Mouse (Mus musculus) intestine, embryonic 15.5 days (tissue): ENCODE measurements around the gene Ncoa5. TPM values are rescaled to one million over a fixed set of nuclear protein-coding genes. Genes with fewer than 3 reads are reported as not detected.
A peak's percentile ranks its signal among the peaks of the same experiment; 100 is the strongest.

ENCODE experiments used
- ATAC-seq: fragments of 200-750 bp; cut with Nextera tagmentation; 2 replicates; pipeline ENCODE4 v1.8.0; 2017; ENCODE audit warnings: moderate TSS enrichment, moderate library complexity
- H3K27ac ChIP-seq: fragments of 300-500 bp; sonication (generic); 2 replicates; pipeline ENCODE4 v1.5.1; 2015; ENCODE audit warnings: mild to moderate bottlenecking, inconsistent platforms
- H3K27me3 ChIP-seq: fragments of 300-500 bp; sonication (generic); replicated peaks from 2 replicates; pipeline ENCODE4 v1.6.1; 2015; ENCODE audit warnings: inconsistent platforms
- H3K36me3 ChIP-seq: fragments of 300-500 bp; sonication (generic); 2 replicates; pipeline ENCODE4 v1.6.1; 2015; ENCODE audit warnings: inconsistent platforms
- H3K4me1 ChIP-seq: fragments of 300-500 bp; sonication (generic); replicated peaks from 2 replicates; pipeline ENCODE4 v1.6.1; 2015; ENCODE audit warnings: inconsistent platforms
- H3K4me2 ChIP-seq: fragments of 300-500 bp; sonication (generic); replicated peaks from 2 replicates; pipeline ENCODE4 v1.6.1; 2015; ENCODE audit warnings: mild to moderate bottlenecking, inconsistent platforms
- H3K4me3 ChIP-seq: fragments of 300-500 bp; sonication (generic); replicated peaks from 2 replicates; pipeline ENCODE4 v1.5.1; 2015; ENCODE audit warnings: inconsistent platforms
- H3K9ac ChIP-seq: fragments of 300-500 bp; sonication (generic); 2 replicates; pipeline ENCODE4 v1.6.1; 2015; ENCODE audit warnings: inconsistent platforms
- H3K9me3 ChIP-seq: fragments of 300-500 bp; sonication (generic); 2 replicates; pipeline ENCODE4 v1.6.1; 2016; ENCODE audit warnings: inconsistent platforms
- WGBS: fragments of 180-500 bp; shearing (Covaris S2); methylation state at CpG from one replicate; pipeline ENCODE4 v1.1.7; 2015; 5-methylcytosine and 5-hydroxymethylcytosine counted together
- polyA plus RNA-seq: library from polyadenylated mRNA; unstranded; fragments of >200 nt; fragmentation: Nextera tagmentation; extraction: Ambion mirVana; gene quantifications from 2 replicates; pipeline ENCODE4 v1.2.1, GENCODE M21; 2015

Gene Ncoa5
- polyA plus RNA-seq, 1 experiment from 2014 or later = 48.8 TPM

GRCm38 (mm10) chr2:165061638-165062433 lies 27.2 kb upstream of the Ncoa5 start:
- Histone ChIP-seq H3K9me3 (no peaks in the 10 kb centered on the region), H3K9ac (no peak overlapping the region), H3K27ac (peak overlapping the region; percentile 51; the same call in 1 of the 2 replicates), H3K4me2 (no peak overlapping the region), H3K4me3 (no peak overlapping the region), H3K4me1 (peaks cover 8% of the 10 kb centered on the region; the same call in 1 of the 2 replicates), H3K27me3 (0 out of 2 replicates have a peak, but pooled peaks cover under 1% of the 10 kb centered on the region), H3K36me3 (no peaks in the 10 kb centered on the region)
- 0 out of 2 replicates have a peak, but pooled peaks have one; percentile 43 for ATAC-seq
- 45% methylated on average over 16 of the region's 16 CpGs for WGBS

DNA sequence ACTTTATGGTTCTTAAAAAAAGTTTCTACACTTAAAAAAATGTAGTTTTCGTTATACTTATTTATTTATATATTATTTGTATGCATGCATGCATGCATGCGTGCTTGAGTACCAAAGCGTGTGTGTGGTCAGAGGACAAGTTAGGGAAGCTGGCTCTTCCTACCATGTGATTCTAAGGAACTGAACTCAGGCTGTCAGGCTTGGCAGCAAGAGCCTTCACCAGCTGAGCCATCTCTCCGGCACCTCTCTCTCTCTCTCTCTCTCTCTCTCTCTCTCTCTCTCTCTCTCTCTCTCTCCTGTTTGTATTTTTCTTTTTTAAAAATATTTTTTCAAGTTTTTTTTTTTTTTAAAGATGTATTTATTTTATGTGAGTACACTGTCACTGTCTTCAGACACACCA lies 25.3 kb upstream of the Ncoa5 start:
- Histone ChIP-seq H3K4me2 (no peak overlapping the region), H3K9me3 (no peaks in the 10 kb centered on the region), H3K9ac (no peak overlapping the region), H3K27me3 (0 out of 2 replicates have a peak, but pooled peaks cover 7% of the 10 kb centered on the region), H3K36me3 (no peaks in the 10 kb centered on the region), H3K4me3 (no peak overlapping the region), H3K27ac (no peak overlapping the region), H3K4me1 (peaks cover 23% of the 10 kb centered on the region)
- no peak for ATAC-seq
- 88% methylated on average over 4 of the region's 4 CpGs for WGBS

DNA sequence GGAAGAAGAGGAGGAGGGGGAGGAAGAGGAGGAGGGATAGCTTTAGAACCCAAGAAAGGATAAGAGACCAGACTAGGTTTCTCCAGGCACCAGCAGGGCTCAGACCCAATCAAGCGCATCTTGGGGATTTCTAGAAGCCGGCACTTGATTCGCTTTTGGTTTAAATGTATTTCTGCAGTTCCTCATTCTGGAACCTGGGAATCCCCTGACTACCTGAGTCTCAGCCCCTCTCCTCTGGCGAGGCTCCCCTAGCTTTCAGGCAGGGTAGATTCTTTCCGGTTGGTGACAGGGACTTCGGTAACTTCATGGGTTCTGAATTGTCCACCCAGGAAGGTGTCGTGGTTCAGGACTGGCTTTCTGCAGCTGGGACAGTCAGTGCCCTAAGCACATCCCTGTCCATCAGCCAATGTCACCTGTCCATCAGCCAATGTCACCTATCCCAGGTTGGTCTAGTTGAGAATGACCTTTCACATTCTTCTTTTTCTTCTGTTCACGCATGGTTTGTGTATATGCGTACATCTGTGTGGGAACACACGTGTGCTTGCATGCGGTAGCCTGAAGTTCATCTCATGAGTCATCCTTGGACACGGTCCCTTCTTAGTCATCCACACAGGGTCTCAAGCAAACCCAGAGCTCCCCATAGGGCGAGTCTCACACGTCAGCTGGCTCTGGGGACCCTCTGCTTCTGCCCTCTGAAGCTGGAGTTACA lies 21.9 kb upstream of the Ncoa5 start:
- Histone ChIP-seq H3K27me3 (peaks cover 7% of the 10 kb centered on the region; the same call in 1 of the 2 replicates), H3K27ac (no peak overlapping the region), H3K36me3 (no peaks in the 10 kb centered on the region), H3K9ac (no peak overlapping the region), H3K4me3 (no peak overlapping the region), H3K4me1 (peaks cover 19% of the 10 kb centered on the region), H3K9me3 (no peaks in the 10 kb centered on the region), H3K4me2 (peak overlapping the region; percentile 68)
- WGBS = 78% methylated on average over 14 of the region's 14 CpGs
- no peak for ATAC-seq

DNA sequence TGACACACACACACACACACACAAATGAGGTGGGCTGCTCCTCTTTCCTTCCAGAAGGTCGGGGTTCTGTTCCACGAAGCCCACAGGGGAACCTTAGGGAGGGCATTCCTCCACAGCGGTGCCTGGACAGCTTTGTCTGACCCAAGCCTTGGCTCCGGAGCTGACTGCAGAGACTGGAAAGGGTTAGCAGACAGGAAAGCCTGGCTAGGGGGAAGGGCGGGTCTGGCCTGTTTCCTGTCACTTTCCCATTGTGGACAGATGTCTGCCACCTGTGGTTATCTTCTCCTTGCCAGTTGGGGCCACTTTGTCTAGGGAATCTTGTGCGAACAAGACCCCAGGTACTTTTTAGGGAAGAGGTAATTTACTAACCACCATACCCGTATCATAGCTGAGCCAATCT lies 21.2 kb upstream of the Ncoa5 start:
- H3K9me3 ChIP-seq = no peaks in the 10 kb centered on the region
- peak overlapping the region; percentile 68 for H3K4me2 ChIP-seq
- no peaks in the 10 kb centered on the region for H3K36me3 ChIP-seq
- H3K4me3 ChIP-seq = peak overlapping the region; percentile 39
- 5% methylated on average over 7 of the region's 7 CpGs for WGBS
- peak; percentile 77 for ATAC-seq
- peak overlapping the region; percentile 18 for H3K9ac ChIP-seq
- H3K27ac ChIP-seq = peak overlapping the region; percentile 14; the same call in 1 of the 2 replicates
- H3K4me1 ChIP-seq = peaks cover 19% of the 10 kb centered on the region
- peaks cover 7% of the 10 kb centered on the region; the same call in 1 of the 2 replicates for H3K27me3 ChIP-seq

DNA sequence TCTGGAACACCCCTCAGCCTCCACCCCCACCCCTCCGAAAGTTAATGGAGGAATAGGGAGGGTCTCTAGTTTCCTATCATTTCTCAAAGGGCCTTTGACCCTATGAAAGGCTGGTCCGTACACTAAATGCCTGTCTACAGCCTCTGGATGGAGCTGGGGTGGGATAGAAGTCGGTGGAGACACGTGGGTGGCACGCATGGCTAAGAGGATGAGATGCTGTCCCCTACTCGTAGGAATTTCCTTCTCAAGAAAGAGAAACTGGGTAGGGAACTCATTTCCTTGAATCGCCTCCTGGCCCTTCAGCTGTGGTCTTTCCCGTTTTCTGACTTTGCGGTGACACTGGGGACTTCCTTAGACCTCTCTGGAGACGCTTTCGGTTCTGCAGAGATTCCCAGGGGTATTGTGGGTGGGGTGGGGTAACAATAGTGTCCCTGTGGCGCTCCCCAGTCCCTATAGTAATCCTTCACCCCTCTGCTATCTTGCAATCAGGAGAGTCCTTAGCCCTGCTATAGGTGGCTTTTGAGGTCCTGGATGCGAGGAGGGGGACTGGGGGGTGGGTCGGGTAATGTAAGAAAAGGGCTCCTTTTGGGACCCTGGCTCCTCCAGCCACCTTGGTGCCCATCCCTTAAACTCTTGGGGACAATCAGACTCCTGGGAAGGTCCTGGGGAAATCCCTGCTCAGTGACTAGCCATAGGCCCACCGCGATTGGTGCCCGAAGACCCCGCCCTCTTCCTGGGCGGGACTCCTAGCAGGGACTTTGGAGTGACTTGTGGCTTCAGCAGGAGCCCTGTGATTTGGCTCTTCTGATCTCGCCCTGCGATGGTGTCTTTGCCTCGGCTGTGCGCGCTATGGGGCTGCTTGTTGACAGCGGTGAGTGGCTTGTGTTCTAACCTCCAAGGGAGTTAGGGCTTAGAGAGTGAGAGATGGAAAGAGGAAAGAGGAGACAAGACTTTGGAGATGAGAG lies 20.5 kb upstream of the Ncoa5 start, which contains the start of gene Cd40:
Gene Cd40, plus strand, starts transcription at position 740 of the 965 bp plus-strand sequence.
- Histone ChIP-seq H3K27me3 (peaks cover 7% of the 10 kb centered on the region; the same call in 1 of the 2 replicates), H3K27ac (peak within 1 kb of the TSS; percentile 14; the same call in 1 of the 2 replicates), H3K36me3 (no peaks in the 10 kb centered on the region), H3K4me3 (peak within 1 kb of the TSS; percentile 39), H3K9me3 (no peaks in the 10 kb centered on the region), H3K4me1 (peaks cover 19% of the 10 kb centered on the region), H3K9ac (peak within 1 kb of the TSS; percentile 18), H3K4me2 (peak within 1 kb of the TSS; percentile 68)
- WGBS = 9% methylated on average over 25 of the region's 25 CpGs
- ATAC-seq = peak; percentile 94

DNA sequence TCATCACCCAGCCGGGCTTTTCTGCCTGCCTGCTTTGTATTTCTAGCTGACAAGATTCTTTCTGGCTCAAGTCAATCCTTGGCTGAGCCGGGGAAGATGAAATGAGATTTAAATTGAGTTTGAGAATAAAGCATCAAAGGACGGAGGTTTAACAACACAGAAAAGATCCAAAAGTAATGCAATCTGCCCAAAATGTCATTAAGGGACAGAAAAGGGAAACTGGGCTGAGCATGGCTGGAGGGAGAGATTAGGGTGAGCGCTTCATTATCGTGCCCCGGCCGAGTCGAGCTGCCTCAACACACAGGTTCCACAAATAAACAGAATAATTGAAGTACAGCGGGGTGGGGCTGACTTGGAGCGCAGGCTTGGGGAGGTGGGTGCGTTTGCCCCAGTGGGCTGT lies 16.9 kb upstream of the Ncoa5 start:
- Histone ChIP-seq H3K4me3 (no peak overlapping the region), H3K9me3 (no peaks in the 10 kb centered on the region), H3K9ac (no peak overlapping the region), H3K27me3 (peaks cover 4% of the 10 kb centered on the region; the same call in 1 of the 2 replicates), H3K4me2 (no peak overlapping the region), H3K4me1 (peaks cover 15% of the 10 kb centered on the region), H3K36me3 (no peaks in the 10 kb centered on the region), H3K27ac (no peak overlapping the region)
- 39% methylated on average over 11 of the region's 11 CpGs for WGBS
- ATAC-seq = no peak

GRCm38 (mm10) chr2:165050826-165051548 lies 16.3 kb upstream of the Ncoa5 start:
- no peak for ATAC-seq
- Histone ChIP-seq H3K9ac (no peak overlapping the region), H3K27me3 (no peaks in the 10 kb centered on the region; the same call in 1 of the 2 replicates), H3K9me3 (no peaks in the 10 kb centered on the region), H3K4me3 (no peak overlapping the region), H3K36me3 (no peaks in the 10 kb centered on the region), H3K4me2 (no peak overlapping the region), H3K4me1 (peaks cover 13% of the 10 kb centered on the region; the same call in 1 of the 2 replicates), H3K27ac (no peak overlapping the region)
- WGBS = 75% methylated on average over 18 of the region's 18 CpGs

DNA sequence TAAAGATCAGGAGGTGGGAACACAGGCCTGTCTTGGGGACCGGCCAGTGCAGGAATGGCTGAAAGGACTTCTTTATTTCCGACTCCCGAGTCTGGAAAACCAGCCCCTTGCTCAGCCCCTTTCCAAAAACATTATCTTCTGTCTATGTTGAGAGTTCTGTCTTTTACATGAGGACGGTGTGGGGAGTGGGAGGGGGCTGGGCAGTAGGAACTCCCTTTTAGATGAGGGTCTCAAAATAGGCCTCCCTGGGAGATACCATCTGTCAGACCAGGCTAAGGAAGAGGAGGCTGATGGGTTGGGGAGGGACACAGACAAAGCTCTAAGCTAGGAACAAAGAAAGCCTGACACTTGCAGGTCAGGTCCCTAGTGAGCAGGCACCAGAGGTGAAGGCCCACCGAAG lies 14.4 kb upstream of the Ncoa5 start:
- Histone ChIP-seq H3K9ac (no peak overlapping the region), H3K27me3 (no peaks in the 10 kb centered on the region; the same call in 1 of the 2 replicates), H3K4me1 (no peaks in the 10 kb centered on the region), H3K36me3 (no peaks in the 10 kb centered on the region), H3K9me3 (no peaks in the 10 kb centered on the region), H3K27ac (no peak overlapping the region), H3K4me2 (no peak overlapping the region), H3K4me3 (no peak overlapping the region)
- 64% methylated on average over 5 of the region's 5 CpGs for WGBS
- ATAC-seq = no peak

DNA sequence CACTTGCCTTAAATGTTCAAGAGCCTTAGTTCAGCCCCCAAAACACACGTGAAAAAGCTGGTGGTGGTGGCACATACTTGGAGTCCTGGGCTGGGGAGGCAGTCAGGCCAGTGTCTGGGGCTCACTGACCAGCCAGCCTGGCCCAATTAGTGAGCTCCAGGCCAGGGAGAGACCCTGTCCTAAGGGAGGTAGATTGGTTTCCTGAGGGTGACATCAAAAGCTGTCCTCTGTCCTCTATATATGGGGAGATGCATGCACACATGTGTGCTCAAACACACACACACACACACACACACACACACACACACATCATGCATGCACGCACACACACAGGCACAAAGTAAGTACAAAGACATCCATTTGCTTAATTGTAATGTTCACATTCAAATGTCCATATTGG lies 9.1 kb upstream of the Ncoa5 start:
- Histone ChIP-seq H3K4me1 (no peaks in the 10 kb centered on the region; the same call in 1 of the 2 replicates), H3K9me3 (no peaks in the 10 kb centered on the region), H3K36me3 (no peaks in the 10 kb centered on the region), H3K4me3 (no peak overlapping the region), H3K27ac (no peak overlapping the region), H3K27me3 (no peaks in the 10 kb centered on the region), H3K4me2 (no peak overlapping the region), H3K9ac (no peak overlapping the region)
- peak; percentile 16; the same call in 1 of the 2 replicates for ATAC-seq
- 61% methylated on average over 2 of the region's 2 CpGs for WGBS

- H3K27ac ChIP-seq = no peak overlapping the region
- no peaks in the 10 kb centered on the region for H3K36me3 ChIP-seq
- H3K27me3 ChIP-seq = no peaks in the 10 kb centered on the region
- no peak overlapping the region for H3K4me3 ChIP-seq
- peak; percentile 82 for ATAC-seq
- H3K9ac ChIP-seq = no peak overlapping the region
- no peaks in the 10 kb centered on the region; the same call in 1 of the 2 replicates for H3K4me1 ChIP-seq
- 8% methylated on average over 17 of the region's 17 CpGs for WGBS
- peak overlapping the region; percentile 8; the same call in 1 of the 2 replicates for H3K4me2 ChIP-seq
- no peaks in the 10 kb centered on the region for H3K9me3 ChIP-seq
Observed at GRCm38 (mm10) chr2:165043090-165043636, 8.5 kb upstream of the Ncoa5 start.

GRCm38 (mm10) chr2:165042126-165042525 lies 7.5 kb upstream of the Ncoa5 start:
- Histone ChIP-seq H3K27ac (no peak overlapping the region), H3K9me3 (no peaks in the 10 kb centered on the region), H3K4me2 (no peak overlapping the region), H3K27me3 (no peaks in the 10 kb centered on the region), H3K4me1 (no peaks in the 10 kb centered on the region; the same call in 1 of the 2 replicates), H3K4me3 (no peak overlapping the region), H3K9ac (no peak overlapping the region), H3K36me3 (no peaks in the 10 kb centered on the region)
- ATAC-seq = no peak
- WGBS = 74% methylated on average over 5 of the region's 5 CpGs
